Mouse (Mus musculus) T-cell, adult 66 days (primary cell): ENCODE measurements around the gene Ly86. TPM values are rescaled to one million over a fixed set of nuclear protein-coding genes. Genes with fewer than 3 reads are reported as not detected.

Experiments used
- total RNA-seq, 2 experiments: library from RNA; stranded (reverse); gene quantifications; 3 replicates in 1 of 2; 4 replicates in 1 of 2; pipeline ENCODE4 v1.2.4; 2023

Ly86 gene
- 1 to 10 TPM; 1.4 to 4.0 TPM for total RNA-seq

DNA sequence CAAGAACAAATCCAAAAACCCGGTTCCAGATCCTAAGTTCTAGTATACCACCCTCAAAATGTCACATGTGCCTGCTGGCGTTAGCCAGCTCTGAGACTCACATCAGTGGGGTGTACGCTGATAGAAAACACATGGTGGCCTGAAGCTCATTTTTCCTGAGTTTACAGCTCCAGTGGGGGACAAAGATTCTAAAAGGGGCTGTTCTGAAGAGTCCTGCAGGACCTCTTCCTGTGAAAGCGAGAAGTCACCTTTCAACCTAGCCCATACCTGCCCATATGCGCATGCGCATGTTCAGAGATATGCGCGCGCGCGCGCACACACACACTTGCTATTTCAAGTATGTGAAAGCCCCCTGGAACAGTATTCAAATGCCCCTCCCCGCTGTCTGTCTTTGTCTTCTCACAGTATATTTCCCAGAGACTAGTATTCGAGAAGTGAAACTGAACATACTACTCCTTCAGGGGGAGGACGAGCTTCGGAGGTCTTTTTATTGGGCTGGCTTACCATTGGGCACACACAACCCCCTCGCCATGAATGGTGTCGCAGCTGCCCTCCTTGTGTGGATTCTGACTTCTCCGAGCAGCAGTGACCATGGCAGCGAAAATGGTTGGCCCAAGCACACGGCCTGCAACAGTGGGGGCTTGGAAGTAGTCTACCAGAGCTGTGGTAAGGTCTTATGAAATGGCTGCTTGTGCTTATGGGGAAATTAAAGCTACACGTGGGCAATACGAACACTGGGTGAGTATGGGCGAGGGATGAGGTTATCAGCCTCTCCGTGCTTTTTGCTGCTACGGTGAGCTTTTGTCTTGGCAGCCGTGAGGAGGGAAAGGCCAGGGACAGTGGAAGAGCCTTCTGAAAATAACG lies at the start of gene Ly86:
Gene Ly86 (plus strand): TSS at position 300 of the 864 bp plus-strand sequence.

